Mouse (Mus musculus) gastrocnemius, adult 2 months (tissue): ENCODE data around the gene Lins1. TPM values are rescaled to one million over a fixed set of nuclear protein-coding genes. Genes with fewer than 3 reads are reported as not detected.

Source experiments
- DNase-seq: peaks from one replicate; pipeline ENCODE4 v3.0.0; 2022
- H3K27ac ChIP-seq: fragments of 200-600 bp; 2 replicates; pipeline ENCODE4 v1.8.1; 2022; ENCODE audit warnings: mild to moderate bottlenecking
- H3K4me3 ChIP-seq: fragments of 200-600 bp; 2 replicates; pipeline ENCODE4 v1.8.1; 2022; ENCODE audit warnings: mild to moderate bottlenecking, moderate library complexity
- CTCF ChIP-seq: fragments of 200-600 bp; IDR thresholded peaks from 2 replicates; pipeline ENCODE4 v1.8.1; 2022; ENCODE audit warnings: antibody characterized with exemption, mild to moderate bottlenecking, moderate library complexity
- intact Hi-C: fragments of 180-260 bp; cut with DNase I; formaldehyde crosslinking; loops from one replicate; pipeline ENCODE4 v1.15.1; 2025
- total RNA-seq, 2 experiments: library from RNA; stranded (reverse); gene quantifications; 2 replicates each; pipeline ENCODE4 v1.2.3; 2021

The Lins1 gene
- total RNA-seq, 2 experiments from 2014 or later: 4.4 to 5.8 TPM

GRCm38 (mm10) chr7:66737418-66737817 lies 47.7 kb downstream of the Lins1 start:
- intact Hi-C loops: no loop called here
- Histone ChIP-seq H3K27ac (no peak overlapping the region), H3K4me3 (no peak overlapping the region)
- DNase-seq: no peak
- no peak for TF ChIP-seq CTCF

- H3K27ac ChIP-seq: no peak overlapping the region
- TF ChIP-seq CTCF: no peak
- intact Hi-C loops: no loop called here
- H3K4me3 ChIP-seq: no peak overlapping the region
- DNase-seq: no peak
Observed at GRCm38 (mm10) chr7:66741008-66741407, 51.3 kb downstream of the Lins1 start.

GRCm38 (mm10) chr7:66741412-66741811 lies 51.7 kb downstream of the Lins1 start:
- TF ChIP-seq CTCF: no peak
- intact Hi-C loops: no loop called here
- Histone ChIP-seq H3K4me3 (no peak overlapping the region), H3K27ac (no peak overlapping the region)
- no peak for DNase-seq

GRCm38 (mm10) chr7:66743377-66743781 lies 53.7 kb downstream of the Lins1 start, which contains the start of gene Cers3:
Gene Cers3 (plus strand): TSS chr7:66743504.
- Histone ChIP-seq H3K4me3 (no peak within 1 kb of the TSS), H3K27ac (no peak within 1 kb of the TSS)
- intact Hi-C loops: no loop called here
- no peak for TF ChIP-seq CTCF
- no peak for DNase-seq

GRCm38 (mm10) chr7:66746972-66747371 lies 57.3 kb downstream of the Lins1 start:
- DNase-seq: no peak
- TF ChIP-seq CTCF: no peak
- H3K4me3 ChIP-seq: no peak overlapping the region
- no peak overlapping the region for H3K27ac ChIP-seq
- intact Hi-C loops: no loop called here

GRCm38 (mm10) chr7:66749998-66750397 lies 60.3 kb downstream of the Lins1 start:
- no peak for DNase-seq
- intact Hi-C loops: no loop called here
- H3K4me3 ChIP-seq: no peak overlapping the region
- no peak for TF ChIP-seq CTCF
- no peak overlapping the region for H3K27ac ChIP-seq

- no peak for TF ChIP-seq CTCF
- no peak for DNase-seq
- no peak overlapping the region for H3K27ac ChIP-seq
- H3K4me3 ChIP-seq: no peak overlapping the region
- intact Hi-C loops: no loop called here
Observed at GRCm38 (mm10) chr7:66753816-66754215, 64.1 kb downstream of the Lins1 start.

- Histone ChIP-seq H3K4me3 (no peak overlapping the region), H3K27ac (no peak overlapping the region)
- no peak for DNase-seq
- intact Hi-C loops: no loop called here
- TF ChIP-seq CTCF: no peak
Observed at GRCm38 (mm10) chr7:66755611-66756010, 65.9 kb downstream of the Lins1 start.

Other genes starting within 250 kb of the Lins1 start
- 1 to 10 TPM; 7.5 to 8.5 TPM for gene Asb7, start 293 bp upstream of the Lins1 start, total RNA-seq
- gene Cers3, start 53.6 kb downstream of the Lins1 start, total RNA-seq: not detected
- under 1 TPM; 0.15 to 0.47 TPM for gene Adamts17, start 149.8 kb downstream of the Lins1 start, total RNA-seq